Mouse (Mus musculus) adrenal gland, adult 8-10 months (tissue): ENCODE results near the gene 2310011J03Rik. TPM values are rescaled to one million over a fixed set of nuclear protein-coding genes. Genes with fewer than 3 reads are reported as not detected.

Experiments used
- DNase-seq: peaks from one replicate; pipeline ENCODE4 v3.0.0; 2022
- total RNA-seq, 4 experiments: library from RNA; stranded (reverse); gene quantifications; 2 replicates each; pipeline ENCODE4 v1.2.4; 2022

The 2310011J03Rik gene
- total RNA-seq, 4 experiments from 2014 or later: 34.7 to 40.0 (median 35.4) TPM

GRCm38 (mm10) chr10:80315315-80315714 is 5.0 kb downstream of the 2310011J03Rik start:
- no peak for DNase-seq

GRCm38 (mm10) chr10:80314494-80315001 is 5.8 kb downstream of the 2310011J03Rik start:
- DNase-seq: no peak

- no peak for DNase-seq
These were observed 6.6 kb downstream of the 2310011J03Rik start for GRCm38 (mm10) chr10:80313627-80314201.

- no peak for DNase-seq
These were observed 7.5 kb downstream of the 2310011J03Rik start for GRCm38 (mm10) chr10:80312586-80313504.

- no peak for DNase-seq
These were observed 8.8 kb downstream of the 2310011J03Rik start for GRCm38 (mm10) chr10:80311560-80311959.

- DNase-seq: no peak
These were observed 15.5 kb downstream of the 2310011J03Rik start for GRCm38 (mm10) chr10:80304862-80305261.

GRCm38 (mm10) chr10:80304458-80304857 is 15.9 kb downstream of the 2310011J03Rik start:
- no peak for DNase-seq

GRCm38 (mm10) chr10:80302471-80302881 is 17.9 kb downstream of the 2310011J03Rik start:
- no peak for DNase-seq

- DNase-seq: no peak
These were observed 18.3 kb downstream of the 2310011J03Rik start for GRCm38 (mm10) chr10:80302082-80302355.

- DNase-seq: no peak
These were observed 18.9 kb downstream of the 2310011J03Rik start for GRCm38 (mm10) chr10:80301256-80302081.

- no peak for DNase-seq
These were observed 19.6 kb downstream of the 2310011J03Rik start for GRCm38 (mm10) chr10:80300672-80301181.

GRCm38 (mm10) chr10:80299824-80300223 is 20.5 kb downstream of the 2310011J03Rik start:
- DNase-seq: no peak

- DNase-seq: no peak
These were observed 21.0 kb downstream of the 2310011J03Rik start for GRCm38 (mm10) chr10:80299301-80299700.

GRCm38 (mm10) chr10:80298571-80299281 is 21.6 kb downstream of the 2310011J03Rik start:
- no peak for DNase-seq

- no peak for DNase-seq
These were observed 22.7 kb downstream of the 2310011J03Rik start for GRCm38 (mm10) chr10:80297526-80298133.

GRCm38 (mm10) chr10:80296824-80297223 is 23.5 kb downstream of the 2310011J03Rik start:
- DNase-seq: no peak

GRCm38 (mm10) chr10:80295618-80296425 is 24.5 kb downstream of the 2310011J03Rik start, which contains the start of gene Apc2:
TSS of gene Apc2 (plus strand) at chr10:80295977.
- DNase-seq: peak; percentile 59

GRCm38 (mm10) chr10:80294788-80295303 is 25.5 kb downstream of the 2310011J03Rik start:
- DNase-seq: no peak

- DNase-seq: no peak
These were observed 26.0 kb downstream of the 2310011J03Rik start for GRCm38 (mm10) chr10:80294311-80294710.

- no peak for DNase-seq
These were observed 27.0 kb downstream of the 2310011J03Rik start for GRCm38 (mm10) chr10:80293325-80293724.
